Mouse (Mus musculus): Measurements from ENCODE around the gene Fam213a.
A peak's percentile ranks its signal among the peaks of the same experiment; 100 is the strongest.

Gene Fam213a

DNA sequence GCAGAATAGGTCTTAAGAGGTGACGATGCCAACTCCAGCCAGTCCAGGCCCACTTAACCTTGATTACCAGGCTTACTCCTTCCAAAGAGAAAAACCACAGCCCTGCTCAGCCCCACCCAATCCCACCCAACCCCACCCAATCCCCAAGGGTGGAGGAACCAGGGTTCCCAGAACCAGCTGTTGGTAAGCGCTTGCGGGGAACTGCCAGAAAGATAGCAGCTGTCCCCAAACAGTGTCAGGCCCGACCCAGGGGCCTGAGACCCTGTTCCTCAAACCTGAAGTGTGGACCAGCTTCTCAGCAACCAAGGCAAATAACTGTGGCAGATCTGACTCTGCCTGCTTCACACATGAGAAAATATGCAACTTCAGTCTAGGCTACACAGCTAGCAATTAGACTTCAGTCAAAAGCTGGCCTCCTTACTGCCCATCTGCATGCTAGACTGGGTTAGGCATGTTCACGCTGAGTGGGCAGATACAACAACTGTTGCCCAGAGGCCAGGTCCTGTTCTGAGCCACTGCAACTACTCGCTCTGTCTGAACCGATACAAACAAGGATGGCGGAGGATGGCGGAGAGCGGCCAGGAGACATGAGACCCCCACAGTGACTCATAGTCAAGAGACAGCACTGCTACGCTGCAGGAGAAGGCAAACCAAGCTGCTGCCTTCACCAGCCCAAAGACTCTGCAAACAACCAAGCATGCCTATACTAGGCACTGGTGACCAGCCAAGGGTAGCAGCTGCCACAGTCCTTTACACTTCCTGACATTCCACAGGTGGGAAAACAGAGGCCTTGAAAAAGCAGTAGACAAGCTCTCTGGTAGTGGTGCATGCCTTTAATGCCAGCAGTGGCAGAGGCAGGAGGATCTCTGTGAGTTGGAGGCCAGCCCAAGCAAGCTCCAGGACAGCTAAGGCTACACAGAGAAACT is 51.0 kb downstream of the Fam213a start:
- no peak for DNase-seq (ENCODE audit: low read depth, low spot score)

- DNase-seq (ENCODE audit: low read depth, low spot score), result no peak
These were observed 53.4 kb downstream of the Fam213a start for GRCm38 (mm10) chr14:40960237-40960636.

GRCm38 (mm10) chr14:40959586-40959985 is 54.0 kb downstream of the Fam213a start:
- DNase-seq (ENCODE audit: low read depth, low spot score), result no peak

- DNase-seq (ENCODE audit: low read depth, low spot score), result peak; percentile 56
These were observed 54.6 kb downstream of the Fam213a start for GRCm38 (mm10) chr14:40958986-40959381.

- peak; percentile 45 for DNase-seq (ENCODE audit: low read depth, low spot score)
These were observed 55.3 kb downstream of the Fam213a start for GRCm38 (mm10) chr14:40958083-40958985.

GRCm38 (mm10) chr14:40957607-40958006 is 56.0 kb downstream of the Fam213a start:
- no peak for DNase-seq (ENCODE audit: low read depth, low spot score)

GRCm38 (mm10) chr14:40956252-40957146 is 57.1 kb downstream of the Fam213a start:
- DNase-seq (ENCODE audit: low read depth, low spot score), result peak; percentile 96

- DNase-seq (ENCODE audit: low read depth, low spot score), result peak; percentile 53
These were observed 57.9 kb downstream of the Fam213a start for GRCm38 (mm10) chr14:40955596-40956251.

GRCm38 (mm10) chr14:40955146-40955545 is 58.4 kb downstream of the Fam213a start:
- no peak for DNase-seq (ENCODE audit: low read depth, low spot score)

- DNase-seq (ENCODE audit: low read depth, low spot score), result no peak
These were observed 60.2 kb downstream of the Fam213a start for GRCm38 (mm10) chr14:40953381-40953780.

- DNase-seq (ENCODE audit: low read depth, low spot score), result no peak
These were observed 60.9 kb downstream of the Fam213a start for GRCm38 (mm10) chr14:40952715-40953114.

DNA sequence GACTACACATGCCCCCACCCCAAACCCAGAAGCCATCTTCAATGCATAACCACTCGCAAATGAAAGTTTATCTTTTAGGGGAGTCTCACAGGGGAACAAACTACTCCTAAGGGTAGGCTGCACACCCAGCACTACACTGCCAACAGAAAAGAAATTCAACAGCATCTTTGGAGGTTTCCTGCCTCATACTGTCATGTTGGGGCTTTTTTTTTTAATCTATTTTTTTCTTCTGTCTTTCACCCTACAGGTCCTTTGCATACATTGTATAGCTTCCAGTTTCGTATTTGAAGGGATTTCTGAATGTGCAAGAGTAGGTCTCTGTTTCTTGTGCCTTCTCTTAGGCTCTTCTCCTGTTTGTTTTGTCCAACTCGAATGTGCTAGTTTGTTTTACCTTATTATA is 61.3 kb downstream of the Fam213a start:
- no peak for DNase-seq (ENCODE audit: low read depth, low spot score)

DNA sequence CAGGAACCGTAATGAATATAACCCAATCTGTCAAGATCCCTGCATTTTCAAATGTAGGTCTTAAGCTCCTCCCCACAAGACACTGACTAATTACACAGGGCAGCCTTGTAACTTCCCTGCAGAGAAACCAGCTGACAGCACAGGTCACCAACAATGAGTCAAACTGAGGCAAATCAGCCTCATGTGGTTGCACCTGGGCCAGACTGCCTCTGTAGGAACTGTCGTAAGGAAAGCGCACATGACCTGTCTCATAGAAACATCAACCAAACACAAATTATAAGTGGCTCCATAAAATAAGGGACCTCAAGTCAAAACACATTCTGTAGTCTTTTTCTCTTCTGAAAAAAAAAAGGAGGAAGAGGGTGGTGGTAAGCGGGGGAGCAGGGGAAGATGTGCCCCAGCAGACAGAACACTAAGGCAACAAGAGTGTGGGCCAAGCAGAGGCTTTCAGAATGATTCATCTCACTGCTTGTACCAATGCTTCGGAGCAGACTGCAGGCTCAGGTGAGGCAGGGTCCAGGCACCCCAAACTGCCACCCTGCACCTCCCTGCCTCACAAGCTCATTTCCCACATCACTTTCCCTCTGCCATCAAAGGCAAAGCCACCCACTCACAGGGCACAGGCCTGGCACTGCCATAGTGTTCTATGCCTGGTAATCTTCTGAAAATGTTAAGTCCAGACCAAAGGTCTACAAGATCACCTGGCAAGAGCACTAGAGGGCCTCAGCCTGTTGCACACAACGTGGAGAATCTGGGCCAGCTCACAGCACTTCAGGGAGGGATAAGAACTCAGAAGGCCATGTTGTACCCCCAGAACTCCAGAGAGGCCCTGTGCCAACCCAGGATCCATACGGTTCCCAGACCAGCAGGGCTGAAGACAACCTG is 63.6 kb downstream of the Fam213a start:
- no peak for DNase-seq (ENCODE audit: low read depth, low spot score)

DNA sequence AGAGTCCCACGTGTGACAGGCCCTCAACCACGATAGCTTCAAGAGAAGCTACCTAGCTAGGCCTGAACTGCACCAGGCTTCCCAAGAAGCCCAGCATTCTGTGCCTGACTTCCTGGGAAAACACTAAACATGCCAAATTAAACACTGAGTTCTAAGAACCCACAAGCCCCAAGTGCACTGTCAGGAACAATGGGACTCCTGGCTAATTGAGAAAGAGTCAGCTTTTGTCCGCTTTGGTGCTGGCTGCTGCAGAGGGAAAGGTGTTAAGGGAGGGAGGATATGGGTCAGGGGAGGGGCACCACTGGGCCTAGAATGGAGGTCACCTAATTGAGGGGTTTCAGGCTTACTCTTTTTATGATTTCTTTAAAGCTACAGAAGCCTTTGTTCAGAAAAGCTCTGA is 64.5 kb downstream of the Fam213a start:
- no peak for DNase-seq (ENCODE audit: low read depth, low spot score)

DNA sequence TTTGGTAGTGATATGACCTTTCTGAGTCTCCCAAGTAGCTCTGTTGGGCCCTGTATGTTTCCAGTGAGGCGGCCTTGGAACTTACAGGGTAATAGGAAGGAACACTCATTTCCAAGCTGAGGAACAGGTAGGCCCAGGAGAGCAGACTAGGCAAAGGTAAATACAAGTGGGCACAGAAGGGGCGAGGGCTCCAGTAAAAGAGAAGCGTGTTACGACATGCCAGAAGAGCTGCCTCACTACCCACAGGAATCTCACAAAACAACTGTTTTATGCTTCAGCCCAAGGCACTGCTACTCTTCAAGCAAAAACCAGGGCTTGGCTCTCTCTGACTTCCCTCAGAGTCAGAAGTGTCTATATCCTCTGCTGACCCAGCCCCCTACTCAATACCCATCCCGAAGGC is 65.1 kb downstream of the Fam213a start:
- DNase-seq (ENCODE audit: low read depth, low spot score), result no peak

DNA sequence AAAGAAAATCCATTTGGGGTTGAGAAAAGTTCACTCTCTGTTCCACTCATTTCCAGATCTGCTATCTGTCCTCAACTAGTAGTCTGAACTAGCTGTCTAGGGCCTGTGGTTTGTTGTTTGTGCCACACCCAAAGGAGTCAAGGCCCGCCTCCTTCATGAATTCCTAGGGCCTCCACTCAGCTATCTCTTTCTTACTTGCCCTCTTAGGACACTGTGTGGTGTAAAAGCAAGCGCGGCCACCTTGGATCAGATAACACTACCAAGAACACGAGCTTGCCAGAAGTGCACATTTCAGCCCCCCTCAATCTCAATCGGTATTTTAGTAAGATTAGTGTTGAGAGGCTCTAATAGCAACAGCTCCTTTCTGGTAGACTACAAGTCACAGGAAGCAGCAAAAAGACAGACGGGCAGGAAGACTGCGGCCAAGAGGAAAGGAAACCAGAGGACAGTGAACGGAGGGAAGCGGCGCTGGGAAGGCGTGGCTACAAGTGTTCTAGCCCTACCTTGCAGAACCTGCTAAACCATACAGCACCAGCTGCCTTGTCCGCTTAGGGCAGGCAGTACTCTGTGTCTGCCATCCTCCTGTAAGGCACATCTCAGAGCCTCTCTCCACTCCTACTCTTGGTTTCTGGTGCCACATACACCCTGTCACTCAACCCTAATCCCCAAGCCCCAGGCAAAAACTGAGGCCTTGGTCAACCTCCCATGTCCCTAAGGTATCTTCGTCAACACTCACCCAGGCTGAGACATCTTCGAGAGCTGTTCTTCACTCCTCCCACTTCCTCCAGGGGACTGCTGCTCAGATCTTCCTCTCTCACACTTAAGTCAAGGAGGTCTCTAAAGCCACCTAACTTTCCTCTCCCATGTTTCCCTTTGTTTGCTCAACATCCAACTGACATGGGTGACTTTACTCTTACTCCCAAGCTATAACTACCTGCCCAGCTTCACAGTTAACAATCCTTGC is 65.9 kb downstream of the Fam213a start:
- DNase-seq (ENCODE audit: low read depth, low spot score), result peak; percentile 65

GRCm38 (mm10) chr14:40943802-40944201 is 69.8 kb downstream of the Fam213a start:
- no peak for DNase-seq (ENCODE audit: low read depth, low spot score)

Data from ZHBTc4 (cell line).